Mouse (Mus musculus) c-Kit-negative CD71-positive TER-119-positive erythroid progenitor cells, embryonic 14.5 days (primary cell): ENCODE measurements around the gene Speer4f2.
"Not testable (repeated sequence)": the region's sequence is repeated elsewhere in the genome, so short reads cannot be mapped to it uniquely, and the experiment has no call there.

ENCODE experiments used
- DNase-seq: peaks from one replicate; pipeline ENCODE4 v3.0.0-alpha.2; 2013; ENCODE audit warnings: low read depth, low spot score

The Speer4f2 gene

GRCm38 (mm10) chr5:17372880-17373279, at the start of gene Speer4f2:
Gene Speer4f2, plus strand, starts transcription at chr5:17373180.
- DNase-seq, result not testable (repeated sequence)

- DNase-seq, result no peak
These were observed 43.9 kb upstream of the Speer4f2 start for GRCm38 (mm10) chr5:17328946-17329566.

GRCm38 (mm10) chr5:17334836-17335235, 38.1 kb upstream of the Speer4f2 start:
- DNase-seq, result no peak

- not testable (repeated sequence) for DNase-seq
These were observed 27.2 kb upstream of the Speer4f2 start for GRCm38 (mm10) chr5:17345741-17346140.

- no peak for DNase-seq
These were observed 13.5 kb upstream of the Speer4f2 start for GRCm38 (mm10) chr5:17359394-17359999.

GRCm38 (mm10) chr5:17389926-17390325, 16.9 kb downstream of the Speer4f2 start:
- no peak for DNase-seq

GRCm38 (mm10) chr5:17391207-17391606, 18.2 kb downstream of the Speer4f2 start:
- no peak for DNase-seq

- DNase-seq, result no peak
These were observed 27.6 kb downstream of the Speer4f2 start for GRCm38 (mm10) chr5:17400571-17400970.

GRCm38 (mm10) chr5:17401206-17402077, 28.5 kb downstream of the Speer4f2 start:
- no peak for DNase-seq

- DNase-seq, result no peak
These were observed 29.5 kb downstream of the Speer4f2 start for GRCm38 (mm10) chr5:17402330-17403125.

- no peak for DNase-seq
These were observed 30.6 kb downstream of the Speer4f2 start for GRCm38 (mm10) chr5:17403584-17403983.

GRCm38 (mm10) chr5:17408924-17409660, 36.1 kb downstream of the Speer4f2 start:
- no peak for DNase-seq

- DNase-seq, result no peak
These were observed 44.2 kb downstream of the Speer4f2 start for GRCm38 (mm10) chr5:17417201-17417600.

GRCm38 (mm10) chr5:17419215-17419820, 46.3 kb downstream of the Speer4f2 start:
- no peak for DNase-seq

GRCm38 (mm10) chr5:17419921-17420320, 46.9 kb downstream of the Speer4f2 start:
- no peak for DNase-seq

GRCm38 (mm10) chr5:17422225-17422624, 49.2 kb downstream of the Speer4f2 start:
- DNase-seq, result no peak

- no peak for DNase-seq
These were observed 54.0 kb downstream of the Speer4f2 start for GRCm38 (mm10) chr5:17426930-17427329.
